Mouse (Mus musculus) midbrain, embryonic 15.5 days (tissue): ENCODE data around the gene Arid3c. TPM values are rescaled to one million over a fixed set of nuclear protein-coding genes. Genes with fewer than 3 reads are reported as not detected.

Source experiments
- ATAC-seq: fragments of 200-750 bp; cut with Nextera tagmentation; replicated peaks from 2 replicates; pipeline ENCODE4 v1.8.0; 2017; ENCODE audit warnings: moderate TSS enrichment
- H3K27ac ChIP-seq: fragments of 300-500 bp; sonication (generic); 2 replicates; pipeline ENCODE4 v1.5.1; 2015; ENCODE audit warnings: mild to moderate bottlenecking, inconsistent platforms
- H3K27me3 ChIP-seq: fragments of 300-500 bp; sonication (generic); replicated peaks from 2 replicates; pipeline ENCODE4 v1.6.1; 2015; ENCODE audit warnings: inconsistent platforms
- H3K36me3 ChIP-seq: fragments of 300-500 bp; sonication (generic); replicated peaks from 2 replicates; pipeline ENCODE4 v1.6.1; 2015; ENCODE audit warnings: inconsistent platforms
- H3K4me1 ChIP-seq: fragments of 300-500 bp; sonication (generic); 2 replicates; pipeline ENCODE4 v1.6.1; 2015; ENCODE audit warnings: inconsistent platforms
- H3K4me2 ChIP-seq: fragments of 300-500 bp; sonication (generic); 2 replicates; pipeline ENCODE4 v1.6.1; 2015; ENCODE audit warnings: inconsistent platforms, mild to moderate bottlenecking, moderate library complexity
- H3K4me3 ChIP-seq: fragments of 300-500 bp; sonication (generic); 2 replicates; pipeline ENCODE4 v1.5.1; 2015; ENCODE audit warnings: mild to moderate bottlenecking, inconsistent platforms
- H3K9ac ChIP-seq: fragments of 300-500 bp; sonication (generic); 2 replicates; pipeline ENCODE4 v1.6.1; 2015; ENCODE audit warnings: mild to moderate bottlenecking, inconsistent platforms
- H3K9me3 ChIP-seq: fragments of 300-500 bp; sonication (generic); 2 replicates; pipeline ENCODE4 v1.6.1; 2016; ENCODE audit warnings: inconsistent platforms
- WGBS: fragments of 180-500 bp; shearing (Covaris S2); methylation state at CpG from one replicate; pipeline ENCODE4 v1.1.7; 2015; ENCODE audit warnings: mixed read lengths; 5-methylcytosine and 5-hydroxymethylcytosine counted together
- polyA plus RNA-seq: library from polyadenylated mRNA; unstranded; fragments of >200 nt; fragmentation: Nextera tagmentation; extraction: Ambion mirVana; gene quantifications from 2 replicates; pipeline ENCODE4 v1.2.1, GENCODE M21; 2015

Arid3c gene
- polyA plus RNA-seq, 1 experiment from 2014 or later = 1.1 TPM

- Histone ChIP-seq H3K4me1 (peaks cover 49% of the 10 kb centered on the region), H3K27ac (0 out of 2 replicates have a peak overlapping the region, but pooled peaks have one; percentile 34), H3K9ac (no peak overlapping the region), H3K4me3 (no peak overlapping the region), H3K9me3 (no peaks in the 10 kb centered on the region), H3K36me3 (no peaks in the 10 kb centered on the region), H3K4me2 (no peak overlapping the region), H3K27me3 (no peaks in the 10 kb centered on the region)
- WGBS = 68% methylated on average over 4 of the region's 4 CpGs
- no peak for ATAC-seq
Observed at GRCm38 (mm10) chr4:41681176-41681575, 49.8 kb downstream of the Arid3c start.

DNA sequence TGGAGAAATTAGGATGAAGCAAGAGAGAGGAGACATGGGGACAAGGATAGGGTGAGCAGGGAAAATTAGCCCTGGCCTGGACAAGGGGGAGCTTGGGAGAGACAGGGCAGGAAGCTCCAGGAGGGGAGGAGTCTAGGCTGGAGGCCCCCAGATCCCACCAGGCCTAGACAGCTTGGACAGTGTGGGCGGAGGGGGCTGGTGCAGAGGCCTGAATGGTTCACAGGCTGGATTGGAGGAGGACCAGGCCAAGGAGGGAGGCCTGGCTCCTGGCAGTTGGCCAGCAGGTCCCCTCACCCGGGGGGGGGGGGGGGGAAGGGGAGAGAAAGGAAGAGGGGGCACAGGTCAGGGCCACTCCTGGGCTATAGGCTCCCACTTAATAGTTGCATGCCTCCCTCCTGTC lies 51.7 kb downstream of the Arid3c start:
- ATAC-seq = peak; percentile 28; the same call in 1 of the 2 replicates
- Histone ChIP-seq H3K4me2 (no peak overlapping the region), H3K27me3 (no peaks in the 10 kb centered on the region), H3K36me3 (no peaks in the 10 kb centered on the region), H3K9ac (no peak overlapping the region), H3K27ac (no peak overlapping the region), H3K4me1 (peaks cover 62% of the 10 kb centered on the region), H3K4me3 (no peak overlapping the region), H3K9me3 (no peaks in the 10 kb centered on the region)
- no CpG with 5 or more reads among the region's 2 CpGs for WGBS

GRCm38 (mm10) chr4:41678863-41679262 lies 52.1 kb downstream of the Arid3c start:
- no peak overlapping the region for H3K27ac ChIP-seq
- no peaks in the 10 kb centered on the region for H3K36me3 ChIP-seq
- WGBS = 68% methylated on average over 6 of the region's 6 CpGs
- no peak overlapping the region for H3K9ac ChIP-seq
- H3K4me3 ChIP-seq = no peak overlapping the region
- no peaks in the 10 kb centered on the region for H3K27me3 ChIP-seq
- no peaks in the 10 kb centered on the region for H3K9me3 ChIP-seq
- peaks cover 59% of the 10 kb centered on the region for H3K4me1 ChIP-seq
- ATAC-seq = no peak
- H3K4me2 ChIP-seq = no peak overlapping the region

DNA sequence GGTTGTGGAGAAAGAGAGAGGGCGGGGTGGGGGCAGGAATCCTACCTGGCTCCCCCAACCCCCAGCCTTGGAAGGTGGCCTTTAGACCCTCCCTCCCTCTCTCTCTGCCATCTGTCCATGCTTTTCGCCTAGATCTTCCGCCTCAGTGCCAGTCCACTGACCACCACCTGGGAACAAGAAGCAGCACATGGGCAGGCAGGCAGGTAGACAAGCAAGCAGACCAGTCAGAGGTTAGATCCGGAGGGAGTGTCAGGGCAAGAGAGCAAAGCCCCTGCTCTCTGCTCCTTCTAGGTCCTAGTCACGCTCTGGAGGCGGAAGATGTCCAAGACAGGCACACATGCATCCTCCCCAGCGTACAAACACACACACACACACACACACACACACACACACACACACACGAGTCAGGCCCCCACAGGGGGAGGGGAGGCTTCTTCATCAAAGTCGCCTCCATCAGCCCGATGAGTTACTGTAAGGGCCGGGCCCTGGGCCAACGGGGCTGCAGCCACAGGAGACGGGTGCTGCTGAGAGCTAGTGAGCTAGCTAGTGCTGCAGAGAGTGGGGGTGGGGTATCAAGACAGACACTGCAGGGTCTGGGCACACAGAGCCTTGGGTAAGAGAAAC lies 53.8 kb downstream of the Arid3c start:
- peaks cover 67% of the 10 kb centered on the region for H3K4me1 ChIP-seq
- ATAC-seq = peak; percentile 40; the same call in 1 of the 2 replicates
- no peak overlapping the region for H3K4me3 ChIP-seq
- H3K9ac ChIP-seq = no peak overlapping the region; the same call in 1 of the 2 replicates
- H3K9me3 ChIP-seq = no peaks in the 10 kb centered on the region
- H3K27me3 ChIP-seq = no peaks in the 10 kb centered on the region
- H3K4me2 ChIP-seq = no peak overlapping the region; the same call in 1 of the 2 replicates
- peak overlapping the region; percentile 39; the same call in 1 of the 2 replicates for H3K27ac ChIP-seq
- 47% methylated on average over 13 of the region's 13 CpGs for WGBS
- H3K36me3 ChIP-seq = no peaks in the 10 kb centered on the region

DNA sequence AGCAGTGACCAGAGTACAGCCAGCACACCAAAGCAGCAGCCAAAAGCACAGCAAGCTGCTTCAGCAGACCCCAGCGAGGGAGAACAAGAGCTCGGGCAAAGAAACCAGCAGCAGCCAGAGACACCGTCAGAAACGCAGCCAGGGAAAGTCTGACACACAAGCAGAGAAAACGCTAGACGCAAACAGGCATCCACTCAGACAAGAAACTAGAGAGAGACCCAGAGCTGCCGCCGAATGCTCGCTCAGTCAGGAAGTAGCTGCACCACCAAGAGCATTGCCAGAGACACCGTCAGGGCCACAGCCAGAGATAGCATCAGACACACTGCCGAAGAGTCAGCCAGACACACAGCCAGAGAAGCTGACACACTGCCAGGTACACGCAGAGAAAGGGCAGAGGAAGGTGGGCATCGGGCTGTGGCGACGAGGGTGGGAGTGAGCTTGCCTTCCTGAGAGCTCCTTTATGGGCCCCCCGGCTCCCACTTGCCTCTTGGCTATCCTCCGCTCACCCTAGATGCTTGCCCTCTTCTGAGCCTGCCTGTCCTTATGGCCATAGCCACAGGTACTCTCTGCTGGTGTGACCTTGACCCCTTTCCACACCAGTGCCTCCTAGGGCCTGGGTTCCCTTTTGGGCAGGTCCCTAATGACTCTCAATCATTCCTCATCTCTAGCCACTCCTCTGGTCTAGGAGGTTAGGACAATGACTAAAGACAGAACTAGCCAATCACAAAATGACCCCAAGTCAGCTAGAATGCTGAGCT lies 54.5 kb downstream of the Arid3c start:
- no peaks in the 10 kb centered on the region for H3K27me3 ChIP-seq
- ATAC-seq = no peak
- H3K4me2 ChIP-seq = no peak overlapping the region
- peak overlapping the region; percentile 39 for H3K27ac ChIP-seq
- no peak overlapping the region for H3K4me3 ChIP-seq
- H3K9me3 ChIP-seq = no peaks in the 10 kb centered on the region
- H3K9ac ChIP-seq = peak overlapping the region; percentile 5; the same call in 1 of the 2 replicates
- no peaks in the 10 kb centered on the region for H3K36me3 ChIP-seq
- H3K4me1 ChIP-seq = peaks cover 70% of the 10 kb centered on the region
- WGBS = 63% methylated on average over 17 of the region's 17 CpGs

Other genes starting within 250 kb of the Arid3c start
- gene AI464131, start 228.1 kb downstream of the Arid3c start, polyA plus RNA-seq = 6.3 and 8.9 TPM in 2 replicates
- gene 1110017D15Rik, start 213.8 kb downstream of the Arid3c start, polyA plus RNA-seq = 13.8 and 15.5 TPM in 2 replicates
- 16.8 and 18.3 TPM in 2 replicates for gene Fam219a, start 161.6 kb downstream of the Arid3c start, polyA plus RNA-seq
- 3.3 and 3.5 TPM in 2 replicates for gene Dnaic1, start 161.4 kb downstream of the Arid3c start, polyA plus RNA-seq
- gene Enho, start 90.8 kb downstream of the Arid3c start, polyA plus RNA-seq = 121 and 122 TPM in 2 replicates
- 28.1 and 32.2 TPM in 2 replicates for gene Cntfr, start 34.1 kb downstream of the Arid3c start, polyA plus RNA-seq
- 37.5 and 40.3 TPM in 2 replicates for gene Il11ra1, start 31.2 kb downstream of the Arid3c start, polyA plus RNA-seq
- 59.1 and 64.6 TPM in 2 replicates for gene Rpp25l, start 17.6 kb downstream of the Arid3c start, polyA plus RNA-seq
- gene Dctn3, start 8.0 kb downstream of the Arid3c start, polyA plus RNA-seq = 295 and 308 TPM in 2 replicates
- 48.3 and 51.1 TPM in 2 replicates for gene Galt, start 24.1 kb upstream of the Arid3c start, polyA plus RNA-seq
- 65.7 and 66.0 TPM in 2 replicates for gene Sigmar1, start 25.0 kb upstream of the Arid3c start, polyA plus RNA-seq
- 278 and 302 TPM in 2 replicates for gene Ccl27a, start 43.1 kb upstream of the Arid3c start, polyA plus RNA-seq
- not detected in 2 replicates for gene Gm21541, start 172.5 kb upstream of the Arid3c start, polyA plus RNA-seq
- 12.8 and 13.7 TPM in 2 replicates for gene Gm20878, start 210.4 kb upstream of the Arid3c start, polyA plus RNA-seq
- 1.7 and 1.8 TPM in 2 replicates for gene Fam205a4, start 234.9 kb upstream of the Arid3c start, polyA plus RNA-seq